Mouse (Mus musculus): ENCODE data around the gene Tuba1a. TPM values are rescaled to one million over a fixed set of nuclear protein-coding genes. Genes with fewer than 3 reads are reported as not detected.

Tuba1a gene
- 100 to 1,000 TPM; 355 to 415 TPM for total RNA-seq (2021)
- long read RNA-seq, experiment 1, transcript Tuba1a-201 (4 exons, 1,803 nt): major isoform, 1,513 of 1,595 reads
- long read RNA-seq, experiment 1, partial matches to known transcripts: 21 of 1,595 reads
- long read RNA-seq, experiment 1, other reads (novel, unspliced or antisense): 61 of 1,595 reads
- long read RNA-seq, experiment 2, transcript Tuba1a-201 (4 exons, 1,803 nt): major isoform, 1,292 of 1,372 reads
- long read RNA-seq, experiment 2, partial matches to known transcripts: 72 of 1,372 reads
- long read RNA-seq, experiment 2, other reads (novel, unspliced or antisense): 8 of 1,372 reads

DNA sequence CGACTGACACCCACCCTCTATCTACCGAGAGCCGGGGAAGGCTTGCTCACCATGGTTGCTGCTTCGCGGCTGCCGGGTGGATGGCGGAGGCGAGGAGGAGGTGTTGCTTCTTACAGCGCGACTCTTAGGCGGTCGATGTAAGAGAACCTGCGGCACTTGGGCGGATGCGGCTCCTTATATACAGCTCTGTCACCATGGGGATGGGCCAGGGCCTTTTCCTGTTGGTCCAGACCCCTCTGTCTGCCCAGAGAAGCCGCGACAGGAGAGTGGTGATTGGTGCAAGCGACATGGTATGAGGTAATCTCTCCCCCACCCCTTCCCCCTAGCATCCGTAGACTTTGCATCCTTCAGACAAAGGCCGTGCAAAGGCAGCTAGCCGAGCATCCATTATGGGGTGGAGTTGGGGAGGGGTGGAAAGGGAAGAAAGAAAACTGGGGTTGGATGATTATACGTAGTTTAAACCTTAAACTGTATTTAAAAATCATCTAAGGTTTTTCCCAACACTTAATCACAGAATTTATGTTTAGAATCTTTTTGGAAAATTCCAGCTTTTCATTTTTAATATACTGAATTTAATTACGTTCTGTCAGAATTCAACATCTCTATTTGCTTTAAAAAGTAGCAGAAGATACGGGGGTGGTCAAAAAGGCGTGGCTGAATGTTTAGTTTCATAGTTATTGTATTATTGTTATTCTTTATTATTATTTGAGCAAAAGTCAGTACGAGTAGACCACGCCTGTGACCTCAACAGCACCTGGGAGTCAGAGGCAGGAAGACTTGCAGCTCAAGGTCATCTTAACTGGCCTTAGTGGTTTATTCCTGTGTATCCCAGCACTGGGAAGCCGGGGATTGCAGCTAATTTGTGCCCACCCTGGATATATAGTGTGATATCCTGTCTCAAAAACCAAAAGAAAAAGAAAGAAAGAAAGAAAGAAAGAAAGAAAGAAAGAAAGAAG lies at the start of gene Tuba1a, which contains the start of gene Gm49450:
Gene Tuba1a (minus strand): TSS at position 303 of the 956 bp plus-strand sequence.
Gene Gm49450 (minus strand): TSS at position 151 of the 956 bp plus-strand sequence.
- peak; percentile 84 to 92 for DNase-seq (ENCODE audit: low spot score in 2 of 2)

DNA sequence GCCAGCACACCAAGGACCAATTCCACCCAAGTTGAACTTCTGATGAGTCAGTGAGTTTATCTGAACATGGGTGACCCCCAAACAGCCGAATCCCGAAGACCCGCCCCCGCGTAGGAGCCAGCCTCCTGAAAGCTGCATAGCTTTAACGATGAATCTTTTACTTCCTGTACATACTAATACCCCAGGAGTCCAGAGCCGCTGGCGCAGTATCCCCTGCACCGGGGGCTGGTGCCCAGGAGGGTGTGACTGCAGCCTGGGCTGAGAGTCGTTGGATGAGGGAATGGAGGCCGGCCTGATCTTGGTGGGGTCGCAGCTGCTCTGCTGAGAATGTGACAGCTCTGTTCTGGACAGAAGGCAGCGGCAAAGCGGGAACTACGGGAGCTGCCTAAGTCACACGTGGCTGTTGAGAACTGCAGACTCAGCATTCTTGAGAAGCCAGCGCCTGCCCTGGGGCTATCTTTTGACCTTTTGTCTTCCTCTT lies 48.0 kb upstream of the Tuba1a start:
- no peak for DNase-seq (ENCODE audit: low spot score in 2 of 2)

DNA sequence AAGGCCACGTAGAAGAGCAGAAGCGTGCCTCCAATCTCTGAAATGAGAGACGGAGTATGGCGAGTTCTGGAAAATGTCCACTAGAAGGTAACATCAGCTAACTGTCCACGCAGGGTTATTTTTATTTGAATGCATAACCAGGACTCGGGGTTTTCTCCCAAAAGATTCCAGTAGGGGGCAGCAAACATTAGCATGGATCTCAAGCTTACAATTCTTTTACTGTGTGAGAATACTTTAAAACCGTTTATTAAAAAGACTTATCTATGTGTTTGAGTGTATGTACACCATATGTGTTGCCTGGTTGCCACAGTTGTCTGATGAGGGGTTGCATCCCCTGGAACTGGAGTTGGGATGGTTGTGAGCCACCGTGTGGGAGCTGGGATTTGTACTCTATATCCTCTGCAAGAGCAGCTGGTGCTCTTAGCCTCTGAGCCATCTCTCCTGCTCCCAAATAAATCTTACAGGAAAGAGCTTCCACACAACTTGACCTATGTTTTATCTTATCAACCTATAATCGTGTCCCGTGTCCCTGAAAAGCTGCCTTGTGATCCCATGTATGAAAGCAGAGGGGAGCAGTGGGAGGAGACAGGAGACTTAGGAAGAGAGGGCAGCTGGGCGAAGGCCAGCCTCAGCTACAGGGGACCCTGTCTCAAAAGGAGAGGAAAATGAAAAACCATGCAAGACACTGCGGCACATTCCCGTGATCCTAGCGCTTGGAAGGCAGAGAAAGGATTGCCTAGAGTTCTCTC lies 47.2 kb upstream of the Tuba1a start:
- DNase-seq (ENCODE audit: low spot score in 2 of 2): peak in 1 of 2 experiments; percentile 68

DNA sequence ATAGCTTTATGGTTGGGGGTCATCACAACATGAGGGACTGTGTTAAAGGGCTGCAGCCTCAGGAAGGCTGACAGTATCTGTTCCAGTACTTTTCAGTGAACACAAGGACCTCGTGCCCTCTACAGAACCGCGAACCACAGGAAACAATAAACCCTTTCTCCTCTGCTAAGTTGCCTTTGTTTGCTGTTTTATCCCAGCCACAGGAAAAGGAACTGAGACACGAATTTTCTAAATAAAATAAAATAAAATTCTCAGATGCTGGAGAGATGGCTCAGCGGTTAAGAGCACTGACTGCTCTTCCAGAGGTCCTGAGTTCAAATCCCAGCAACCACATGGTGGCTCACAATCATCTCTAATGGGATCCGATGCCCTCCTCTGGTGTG lies 45.3 kb upstream of the Tuba1a start:
- DNase-seq (ENCODE audit: low spot score in 2 of 2): no peak

DNA sequence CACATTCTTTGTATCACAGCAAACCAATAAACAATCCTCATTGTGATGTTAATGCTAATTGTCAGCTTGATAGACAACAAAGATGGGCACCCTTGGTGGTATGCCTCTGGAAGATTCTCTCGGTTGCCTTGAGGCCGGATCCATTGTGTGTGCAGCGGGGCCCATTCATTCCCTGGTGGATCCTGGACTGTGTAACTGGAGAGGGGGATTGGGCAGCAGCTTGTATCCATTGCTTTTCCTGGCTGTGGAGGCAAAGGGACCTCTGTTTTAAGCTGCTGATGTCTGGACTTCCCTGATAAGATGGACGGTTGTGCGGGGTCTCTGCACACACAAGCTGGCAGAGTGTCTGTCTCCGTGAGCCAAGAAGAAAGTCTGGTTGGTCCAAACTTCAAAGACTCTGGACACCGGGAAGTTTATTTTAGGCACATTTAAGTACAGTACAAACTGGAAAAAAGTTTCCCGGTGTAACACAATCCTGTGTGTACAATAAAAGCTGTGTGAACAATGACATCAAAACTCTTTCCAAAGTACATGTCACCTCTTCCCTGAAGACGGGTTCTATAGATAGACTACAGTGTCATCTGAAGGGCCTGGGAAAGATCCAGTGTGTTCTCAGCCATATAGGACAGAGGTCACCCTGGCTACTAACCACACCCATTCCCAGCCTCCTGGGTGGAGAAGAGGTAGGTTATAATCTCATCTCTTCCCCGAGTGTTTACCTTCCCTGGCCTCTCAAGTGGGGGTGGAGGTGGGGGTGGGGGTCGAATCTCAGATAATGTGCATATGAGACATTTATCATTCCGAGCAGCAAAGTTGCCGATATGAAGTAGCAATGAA lies 44.7 kb upstream of the Tuba1a start:
- DNase-seq (ENCODE audit: low spot score in 2 of 2): no peak

DNA sequence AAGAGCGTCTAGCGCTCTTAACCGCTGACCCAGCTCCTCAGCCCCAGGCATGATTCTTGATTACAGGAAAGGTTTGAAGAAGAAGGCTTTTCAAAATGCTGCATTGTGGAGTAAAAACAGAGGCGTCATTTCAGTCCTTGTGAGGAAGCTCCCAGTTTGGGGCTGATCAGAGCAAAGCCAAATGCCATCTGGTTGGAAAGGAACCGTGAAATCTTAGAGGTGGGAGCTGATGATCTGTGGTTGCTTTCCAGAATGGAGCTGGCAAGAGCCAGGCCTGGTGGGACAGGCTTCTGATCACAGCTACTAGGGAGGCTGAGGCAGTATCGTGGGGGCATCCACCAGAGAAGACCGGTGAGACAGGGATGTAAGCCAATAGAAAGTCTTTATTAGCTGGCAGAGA lies 43.3 kb upstream of the Tuba1a start:
- DNase-seq (ENCODE audit: low spot score in 2 of 2): no peak

DNA sequence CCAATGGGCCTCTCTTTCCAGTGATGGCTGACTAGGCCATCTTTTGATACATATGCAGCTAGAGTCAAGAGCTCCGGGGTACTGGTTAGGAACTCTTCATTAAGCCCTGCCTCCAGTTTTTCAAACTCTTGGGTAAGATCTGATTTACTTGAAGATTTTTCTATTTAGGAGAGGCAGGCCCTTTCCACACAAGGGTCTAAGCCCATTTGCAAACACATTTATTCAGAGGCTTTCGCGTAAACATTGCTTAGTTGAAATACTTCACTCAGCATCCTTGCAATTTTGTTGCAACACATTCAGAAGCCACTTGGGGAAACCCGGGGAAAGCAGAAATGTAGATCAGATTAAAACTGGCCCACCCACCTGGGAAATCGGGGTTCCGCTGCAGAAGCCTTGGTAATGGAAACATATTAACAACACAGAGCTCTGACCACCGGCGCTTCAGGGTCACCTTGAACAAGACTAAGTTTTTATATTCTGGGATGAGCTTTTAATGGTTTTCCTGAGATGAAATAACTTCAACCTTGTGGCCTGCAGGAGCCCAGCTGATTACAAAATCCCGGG lies 41.5 kb upstream of the Tuba1a start:
- no peak for DNase-seq (ENCODE audit: low spot score in 2 of 2)

DNA sequence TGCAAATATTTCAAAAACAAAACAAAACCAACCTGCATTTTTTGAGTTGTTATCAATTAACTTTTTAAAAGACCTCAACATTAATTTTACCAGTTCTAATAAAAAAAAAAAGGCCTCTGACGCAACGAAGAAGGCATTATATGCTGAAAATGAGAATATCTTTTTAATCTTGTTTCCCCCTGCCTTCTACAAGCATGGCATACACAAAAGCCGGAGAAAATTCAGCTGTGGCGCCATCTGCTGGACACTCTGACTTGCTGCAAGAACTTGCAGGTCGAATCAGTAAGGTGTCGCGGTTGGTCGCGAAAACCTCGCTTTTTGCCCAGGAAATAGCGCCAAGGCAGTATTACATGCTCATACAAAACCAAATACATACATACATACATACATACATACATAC lies 40.4 kb upstream of the Tuba1a start:
- DNase-seq (ENCODE audit: low spot score in 2 of 2): peak; percentile 81 to 86

DNA sequence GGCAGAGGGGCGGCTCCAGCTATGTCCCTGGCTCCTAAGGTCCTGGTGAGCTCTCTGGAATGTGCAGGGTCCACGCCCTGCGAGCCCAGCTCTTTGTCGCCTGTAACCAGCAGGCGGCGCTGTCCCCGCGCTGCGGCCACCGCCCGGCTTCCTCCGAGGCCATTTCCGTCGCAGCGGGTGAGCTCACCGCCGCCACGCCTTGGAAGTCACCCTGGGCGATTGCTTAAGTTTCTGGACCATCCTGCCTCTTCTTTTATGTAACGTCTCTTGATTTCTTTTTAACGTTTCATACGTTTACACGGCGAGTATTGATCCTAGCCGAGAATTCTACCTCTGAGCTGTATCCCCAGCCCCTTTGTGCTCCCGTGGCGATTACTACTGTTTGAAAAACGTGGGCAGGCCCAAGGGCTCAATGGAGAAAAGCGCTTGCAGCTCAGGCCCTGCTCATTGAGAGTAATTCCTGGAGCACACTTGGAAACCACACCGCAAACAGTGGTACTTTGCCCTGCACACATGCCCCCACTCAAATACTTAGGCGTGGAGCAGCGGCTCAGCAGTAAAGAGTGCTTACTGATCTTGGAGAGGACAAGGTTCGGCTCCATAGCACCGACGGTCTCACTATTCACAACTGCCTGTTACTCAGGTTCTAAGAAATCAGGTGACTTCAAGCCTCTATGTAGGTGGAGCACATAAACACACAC lies 39.7 kb upstream of the Tuba1a start:
- peak; percentile 95 to 96 for DNase-seq (ENCODE audit: low spot score in 2 of 2)

DNA sequence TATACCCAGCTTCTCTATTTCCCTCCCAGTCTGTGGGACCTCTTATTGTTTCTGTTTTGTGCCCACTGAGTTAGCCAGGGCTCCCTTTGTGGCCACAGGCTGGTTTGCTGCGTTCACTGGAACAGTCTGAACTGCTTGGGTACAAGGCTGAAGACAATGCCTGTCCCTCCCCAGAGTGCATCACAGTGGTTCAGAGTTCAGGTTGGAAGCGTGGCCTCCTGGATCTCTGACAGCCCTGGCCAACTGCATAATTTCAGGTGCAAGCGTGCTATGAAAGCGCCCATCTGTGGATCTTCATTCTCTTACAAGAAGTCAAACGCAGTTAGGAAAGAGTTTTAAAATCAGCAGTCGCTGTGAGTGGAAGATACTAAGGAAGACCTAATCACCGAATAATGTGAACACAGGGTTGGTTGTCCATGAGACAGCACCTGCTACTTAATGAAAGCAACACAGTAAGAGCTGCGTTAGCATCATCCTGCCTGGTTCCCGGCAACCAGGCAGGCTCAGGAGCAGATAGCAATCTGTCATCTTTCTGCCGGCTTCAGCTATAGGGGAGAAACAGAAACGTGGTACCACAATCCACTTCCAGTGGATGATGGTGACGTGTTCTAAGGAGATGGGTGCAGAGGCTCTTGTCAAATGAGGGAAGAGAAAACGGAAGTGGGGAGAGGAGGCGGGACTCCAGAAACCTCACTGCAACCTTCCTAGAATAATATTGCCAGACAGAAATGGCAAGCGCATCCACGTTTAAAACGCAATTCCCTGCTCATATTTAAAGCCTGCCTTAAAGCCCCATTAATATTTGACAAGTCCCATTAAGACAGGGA lies 38.8 kb upstream of the Tuba1a start:
- DNase-seq (ENCODE audit: low spot score in 2 of 2): peak in 1 of 2 experiments; percentile 46

DNA sequence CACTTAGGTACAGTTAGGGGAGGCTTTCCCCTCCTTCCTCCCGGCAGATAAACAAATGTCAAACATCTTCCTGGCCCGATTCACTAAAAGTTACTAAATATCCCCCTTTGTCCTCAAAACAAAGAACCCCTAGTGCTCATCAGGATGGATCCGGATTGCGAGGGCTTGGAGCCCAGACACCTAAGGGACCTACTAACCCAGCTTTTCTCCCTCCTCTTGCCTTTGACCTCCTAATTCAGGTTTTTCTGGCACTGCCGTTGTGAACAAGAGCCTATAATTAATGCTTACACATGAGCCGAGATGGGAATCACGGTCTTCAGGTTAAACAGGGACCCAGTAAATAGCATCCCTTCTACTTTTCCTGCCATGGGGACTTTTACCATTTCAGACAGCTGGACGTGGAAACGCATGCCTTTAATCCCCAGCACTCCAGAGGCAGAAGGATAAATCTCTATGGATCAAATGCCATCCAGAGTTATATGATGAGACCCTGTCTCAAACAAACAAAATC lies 38.1 kb upstream of the Tuba1a start:
- no peak for DNase-seq (ENCODE audit: low spot score in 2 of 2)

DNA sequence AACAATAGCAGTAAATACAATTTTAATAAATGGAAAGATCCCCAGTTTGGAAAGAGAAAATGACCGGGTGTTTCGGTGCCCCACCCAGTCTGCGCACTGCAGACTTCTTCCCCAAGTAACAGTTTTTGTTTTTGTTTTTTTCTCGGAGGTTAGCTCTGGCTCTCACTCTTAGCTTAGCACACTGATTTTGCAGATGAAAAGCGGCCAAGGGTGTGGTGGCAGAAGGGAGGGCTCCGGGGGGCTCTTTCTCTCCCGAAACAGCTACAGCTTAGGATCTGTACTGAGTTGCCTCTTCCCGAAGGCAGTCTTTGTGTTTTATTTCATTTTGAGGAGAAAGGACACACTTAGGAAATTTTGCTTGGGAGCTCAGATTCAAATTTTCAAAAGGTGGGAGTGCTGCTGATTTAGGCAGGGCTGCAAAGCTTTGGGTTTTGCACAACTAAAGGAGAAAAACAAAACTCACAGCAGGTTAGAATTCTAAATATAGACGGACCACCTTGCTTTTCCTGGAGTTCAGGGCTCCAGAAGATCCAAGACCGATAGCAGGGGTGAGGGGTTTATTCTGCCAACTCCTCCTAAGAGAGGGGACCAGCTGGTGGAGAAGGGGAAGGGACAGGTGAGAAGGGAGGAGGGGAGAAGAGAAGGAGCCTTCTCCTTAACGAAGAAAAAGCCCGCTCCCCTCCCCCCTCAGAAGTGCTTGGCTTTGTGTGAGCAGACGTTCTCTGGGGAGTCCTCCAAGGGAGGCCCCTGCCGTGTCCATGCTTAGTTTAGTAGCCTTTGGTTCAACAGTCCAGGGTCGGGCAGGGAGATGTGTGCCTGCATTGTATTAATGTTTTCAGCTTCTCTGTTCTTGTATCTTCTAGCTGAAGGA lies 37.4 kb upstream of the Tuba1a start:
- DNase-seq (ENCODE audit: low spot score in 2 of 2): no peak

DNA sequence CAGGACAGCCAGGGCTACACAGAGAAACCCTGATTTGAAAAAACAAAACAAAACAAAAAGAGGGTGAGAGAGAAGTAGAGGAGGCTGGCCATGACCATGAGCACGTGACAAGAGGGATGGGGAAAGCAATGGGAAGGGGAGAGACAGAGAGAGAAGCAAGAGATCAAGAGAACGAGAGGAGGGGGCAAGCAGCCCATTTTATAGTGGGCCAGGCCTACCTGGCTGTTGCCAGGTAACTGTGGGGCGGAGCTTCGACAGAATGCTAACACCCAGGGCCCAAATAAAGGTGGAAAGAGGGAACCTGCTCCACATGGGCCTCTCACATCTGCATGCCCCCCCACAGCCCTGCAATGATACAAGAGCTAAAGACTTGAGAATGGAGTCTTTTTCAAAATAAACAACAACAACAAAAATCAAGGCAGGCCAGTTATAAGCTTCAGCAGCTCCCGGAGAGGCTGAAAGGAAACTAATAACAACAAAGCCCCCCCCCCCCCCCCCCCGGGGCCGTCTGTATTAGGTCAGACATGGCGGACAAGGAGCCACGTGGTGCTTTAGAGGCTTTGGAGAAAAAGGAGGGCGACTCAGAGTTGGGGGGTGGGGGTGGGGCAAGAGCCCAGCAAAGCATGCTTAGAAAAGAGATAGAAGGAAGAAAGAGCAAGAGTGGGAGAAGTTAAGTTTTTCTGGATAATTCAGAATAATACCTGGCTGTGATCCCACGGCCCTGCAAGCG lies 36.4 kb upstream of the Tuba1a start:
- no peak for DNase-seq (ENCODE audit: low spot score in 2 of 2)

DNA sequence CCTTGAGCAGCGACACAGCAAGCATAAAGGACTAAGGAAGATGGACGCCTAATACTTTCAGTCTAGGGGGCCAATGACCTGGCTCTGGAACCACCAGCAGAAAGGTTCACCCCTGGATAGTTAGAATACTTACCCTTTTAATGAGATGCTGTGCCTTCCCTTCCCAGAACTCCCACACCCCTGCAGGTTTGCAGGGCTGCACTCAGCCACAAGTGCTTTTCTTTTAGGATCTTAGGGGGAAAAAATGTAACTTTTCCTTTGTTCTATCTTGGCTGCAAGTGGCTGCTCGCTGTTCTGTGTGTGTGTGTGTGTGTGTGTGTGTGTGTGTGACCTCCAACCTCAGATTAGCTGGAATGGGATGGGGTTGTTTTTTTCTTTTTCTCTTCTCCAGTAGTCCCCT lies 35.3 kb upstream of the Tuba1a start:
- no peak for DNase-seq (ENCODE audit: low spot score in 2 of 2)

DNA sequence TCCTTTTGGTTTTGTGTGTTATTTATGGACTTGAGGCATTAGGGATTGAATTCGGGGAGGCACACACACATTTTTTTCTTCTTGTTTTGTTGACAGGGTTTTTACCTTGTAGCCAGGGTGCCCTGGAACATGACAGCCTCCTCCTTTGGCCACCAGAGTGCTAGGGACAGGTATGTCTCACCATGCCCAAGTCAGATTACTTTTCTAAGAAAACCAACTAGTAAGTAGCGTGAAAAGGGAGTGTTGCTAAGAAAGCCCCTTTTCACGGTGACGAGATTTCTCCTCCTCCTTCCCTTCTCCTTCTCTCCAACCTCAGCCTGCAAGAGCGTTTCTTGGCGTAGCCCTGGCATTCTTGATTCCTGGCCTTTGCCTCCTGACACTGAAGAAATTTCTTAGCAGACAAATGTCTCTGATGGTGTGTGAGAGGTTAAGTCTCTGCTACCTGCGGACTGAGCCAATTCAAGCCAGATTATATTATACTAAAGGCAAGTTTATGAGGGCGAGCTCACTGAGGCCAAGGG lies 34.2 kb upstream of the Tuba1a start:
- DNase-seq (ENCODE audit: low spot score in 2 of 2): no peak

DNA sequence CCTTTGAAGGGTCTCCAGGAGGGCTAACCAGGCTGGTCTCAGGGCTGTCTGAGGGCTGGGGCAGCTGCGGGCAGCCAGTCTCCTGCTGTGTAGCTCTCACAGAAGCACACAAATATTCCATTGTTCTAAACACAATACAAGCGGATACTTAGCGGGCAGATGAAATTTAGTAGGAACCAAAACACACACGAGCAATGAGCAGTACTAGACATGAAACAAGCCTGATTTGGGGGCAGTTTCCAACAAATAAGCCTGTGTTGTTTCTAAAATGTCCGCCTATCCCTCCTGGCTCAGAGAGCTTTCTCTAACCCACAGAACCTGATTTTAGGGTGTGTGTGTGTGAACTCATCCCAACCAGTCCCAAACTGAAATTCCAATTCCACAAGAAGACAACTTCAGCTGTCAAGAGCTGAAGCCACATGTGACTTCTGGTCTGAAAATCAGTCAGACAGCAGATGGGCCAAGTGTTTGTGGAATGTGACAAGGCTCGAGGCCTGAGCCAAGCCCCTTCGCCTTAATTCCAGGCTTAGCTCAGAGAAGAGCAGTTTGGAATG lies 33.7 kb upstream of the Tuba1a start:
- no peak for DNase-seq (ENCODE audit: low spot score in 2 of 2)
